Mouse (Mus musculus): ENCODE results near the gene Dars.

GRCm38 (mm10) chr1:128406846-128407245, 10.3 kb downstream of the Dars start:
- TF ChIP-seq CTCF (IDR thresholded peaks at IDR 0.05; ENCODE audit: extremely low read depth, insufficient read depth, low read length) (no peak), POLR2A (IDR thresholded peaks at IDR 0.05; ENCODE audit: extremely low read depth, insufficient read depth, low read length) (no peak)

Measured in cortical plate, adult 2 months (tissue).